Mouse (Mus musculus): ENCODE results near the gene Arhgef28.

DNA sequence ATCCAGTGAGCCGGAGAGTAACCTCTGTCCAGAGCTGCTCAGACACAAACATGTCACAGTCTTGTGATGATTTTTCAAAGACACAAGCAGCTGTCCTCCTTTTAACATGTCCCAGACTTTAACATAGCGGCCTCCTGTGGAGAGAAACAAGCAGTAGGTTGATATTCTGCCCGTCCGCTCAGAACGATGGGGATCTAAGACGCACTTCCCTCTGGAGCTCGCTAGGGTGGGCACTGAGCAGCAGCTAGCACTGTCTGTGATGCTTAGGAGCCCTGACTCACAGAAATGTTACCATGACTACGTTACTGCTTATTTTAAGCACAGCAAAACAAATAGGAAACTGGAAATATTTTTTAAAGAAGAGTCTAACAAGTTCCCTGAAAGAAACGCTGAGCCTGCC, 48.7 kb upstream of the Arhgef28 start:
- TF ChIP-seq CTCF (IDR thresholded peaks at IDR 0.05; ENCODE audit: insufficient read depth, low read depth, low read length) = no peak
- no peak for TF ChIP-seq POLR2A (IDR thresholded peaks at IDR 0.05; ENCODE audit: insufficient read depth, low read depth, low read length)
